In the genomic region with DNA sequence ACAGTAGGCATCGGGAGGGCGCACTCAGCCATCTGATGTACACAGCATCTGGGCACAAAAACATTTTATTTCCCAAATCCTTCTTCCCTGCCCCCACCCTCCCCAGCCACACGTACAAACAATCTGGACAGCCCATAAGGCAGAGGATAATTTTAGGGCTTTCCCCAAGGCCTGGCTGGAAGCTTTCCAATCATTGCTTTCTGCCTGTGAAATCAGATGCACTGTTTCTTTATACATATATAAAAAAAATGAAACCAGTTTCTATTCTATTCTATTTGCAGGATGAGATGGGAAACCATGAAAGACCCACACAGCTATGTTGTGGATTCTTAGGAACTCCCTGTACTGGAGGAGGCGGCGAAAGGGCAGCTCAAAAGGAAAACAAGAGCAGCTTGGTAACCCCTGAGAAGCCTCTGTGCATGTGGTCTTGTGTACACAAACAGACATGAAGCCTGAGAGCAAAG, we compare ENCODE assay signal across 10 mouse cellular contexts. TPM values are rescaled to one million over a fixed set of nuclear protein-coding genes. Genes with fewer than 3 reads are reported as not detected.
DNase-seq lines count a peak whose midpoint lies in the region; ATAC-seq lines count a peak whose summit lies in the region.
"Had no signal": no experiment of that assay in that cellular context is flagged by ENCODE, and none has a peak within 500 bp of the region (broad histone marks: within the 10 kb centered on the region; RNA-seq: fewer than 3 reads in every experiment).

No protein-coding gene starts in this region.

- H3K27me3 ChIP-seq in lung, embryonic 16.5 days (ENCODE audit: control insufficient read depth, insufficient read depth, low read depth, low read length) = no peaks in the 10 kb centered on the region
- H3K27me3 ChIP-seq: limb, embryonic 15.5 days had no signal

- H3K4me3 ChIP-seq in lung, embryonic 16.5 days (ENCODE audit: low read length) = no peak overlapping the region
- H3K4me3 ChIP-seq: limb, embryonic 15.5 days; myocyte had no signal

- no peaks in the 10 kb centered on the region for H3K9me3 ChIP-seq in lung, embryonic 16.5 days (ENCODE audit: control insufficient read depth, low read length)
- H3K9me3 ChIP-seq: limb, embryonic 15.5 days had no signal

- no peaks in the 10 kb centered on the region for H3K36me3 ChIP-seq in lung, embryonic 16.5 days (ENCODE audit: control insufficient read depth, insufficient read depth, low read length)
- H3K36me3 ChIP-seq: limb, embryonic 15.5 days had no signal

- H3K4me1 ChIP-seq in lung, embryonic 16.5 days (replicated peaks; ENCODE audit: control insufficient read depth, insufficient read depth, low read length) = 0 out of 2 replicates have a peak, but pooled peaks cover 7% of the 10 kb centered on the region
- H3K4me1 ChIP-seq: limb, embryonic 15.5 days had no signal

- intact Hi-C loops in left cerebral cortex, postnatal 4 days (cut with DNase I) = no loop called here

- WGBS in lung, embryonic 16.5 days = 30% methylated on average over 5 of the region's 5 CpGs

- 0 out of 2 replicates have a peak, but pooled peaks have one; percentile 12 for ATAC-seq in lung, embryonic 16.5 days (ENCODE audit: low read depth)
- no peak for ATAC-seq in CD4-positive, CD25-positive, alpha-beta regulatory T cell, adult 4 months

- no peak overlapping the region for H3K4me2 ChIP-seq in lung, embryonic 16.5 days (ENCODE audit: low read depth, low read length)
- H3K4me2 ChIP-seq: limb, embryonic 15.5 days had no signal

- no peak for DNase-seq in lung, postnatal 10 days
- DNase-seq in frontal cortex, postnatal 10 days (ENCODE audit: low spot score in 2 of 2) = peak; percentile 41 to 59
- DNase-seq in left cerebral cortex, postnatal 4 days = peak; percentile 75
- DNase-seq in telencephalon, adult 2 months (ENCODE audit: low read depth, low spot score) = peak; percentile 74
- no peak for DNase-seq in adrenal gland, postnatal 14 days
- no peak for DNase-seq in embryo, embryonic 11 days

- no peak overlapping the region for H3K9ac ChIP-seq in lung, embryonic 16.5 days (ENCODE audit: low read length)
- H3K9ac ChIP-seq: limb, embryonic 15.5 days had no signal

- H3K27ac ChIP-seq in lung, embryonic 16.5 days (ENCODE audit: low read length) = no peak overlapping the region
- H3K27ac ChIP-seq: limb, embryonic 15.5 days had no signal

RNA-seq across cellular contexts. Expression of a gene that starts 13.6 kb away (rescaled TPM):
- polyA plus RNA-seq in lung, embryonic 16.5 days (2015; fragmentation: Nextera tagmentation; extraction: Ambion mirVana) = 17.3 and 18.1 TPM in 2 replicates
- total RNA-seq in left cerebral cortex, postnatal 4 days (2021) = 10 to 100 TPM; 43.0 to 47.7 TPM
- 9.0 and 14.3 TPM in 2 replicates for total RNA-seq in adrenal gland, postnatal 14 days (2021)
- polyA plus RNA-seq in CD4-positive, CD25-positive, alpha-beta regulatory T cell, adult 4 months (2017; shearing (Covaris generic)) = 1 to 10 TPM; 1.5 to 4.1 TPM

Comparison
In these comparisons a context has a peak if more than half of its experiments do, and no peak if none do; other contexts are left out.
1. DNase-seq: peak in frontal cortex, postnatal 10 days (2 of 2), left cerebral cortex, postnatal 4 days (single experiment) and telencephalon, adult 2 months (single experiment); none in lung, postnatal 10 days (single experiment), adrenal gland, postnatal 14 days (single experiment) and embryo, embryonic 11 days (single experiment).